Mouse (Mus musculus) adrenal gland, postnatal 10 days (tissue): ENCODE data around the gene Cacfd1. TPM values are rescaled to one million over a fixed set of nuclear protein-coding genes. Genes with fewer than 3 reads are reported as not detected.

ENCODE experiments used
- DNase-seq: peaks from one replicate; pipeline ENCODE4 v3.0.0; 2021; ENCODE audit warnings: mixed read lengths
- total RNA-seq, 2 experiments: library from RNA; stranded (reverse); gene quantifications; 2 replicates each; pipeline ENCODE4 v1.2.3; 2021

Cacfd1 gene
- total RNA-seq, 2 experiments from 2014 or later: 40.6 to 42.0 TPM

DNA sequence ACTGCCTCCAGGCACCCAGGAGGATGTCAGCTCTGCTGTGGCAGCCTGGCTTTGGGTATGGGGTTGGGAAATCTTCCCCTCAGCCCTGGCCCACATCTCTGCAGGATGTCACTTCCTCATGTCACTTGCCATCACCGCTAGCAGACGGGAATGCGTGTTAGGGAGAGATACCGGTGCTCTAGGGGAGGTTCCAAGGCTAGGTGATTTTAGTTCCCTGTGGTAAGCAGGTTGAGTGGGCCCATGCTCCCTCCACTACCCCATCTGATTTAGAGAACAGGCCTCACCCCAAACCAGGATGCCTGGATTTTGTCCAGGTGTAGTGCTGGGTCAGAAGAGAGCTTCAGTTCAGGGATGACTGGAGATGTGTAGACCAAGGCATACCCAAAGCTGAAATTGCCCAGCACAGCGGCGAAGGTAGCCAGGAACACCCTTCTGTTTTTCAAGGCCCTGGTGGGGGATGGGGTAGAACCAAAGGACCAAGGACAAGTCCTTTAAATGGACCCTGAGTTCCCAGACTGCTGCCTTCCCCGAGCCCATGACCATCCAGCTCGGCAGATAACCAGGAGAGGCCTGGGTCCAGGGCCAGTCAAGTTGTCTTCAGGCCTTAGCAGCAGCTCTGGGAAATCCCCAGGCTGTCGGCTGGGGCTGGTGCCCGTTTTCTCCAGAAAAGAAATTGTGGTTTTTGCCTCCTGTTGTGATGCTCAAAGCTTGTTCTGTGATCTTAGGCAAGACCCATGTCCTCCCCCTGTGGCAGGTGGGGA is 17.3 kb downstream of the Cacfd1 start:
- no peak for DNase-seq

DNA sequence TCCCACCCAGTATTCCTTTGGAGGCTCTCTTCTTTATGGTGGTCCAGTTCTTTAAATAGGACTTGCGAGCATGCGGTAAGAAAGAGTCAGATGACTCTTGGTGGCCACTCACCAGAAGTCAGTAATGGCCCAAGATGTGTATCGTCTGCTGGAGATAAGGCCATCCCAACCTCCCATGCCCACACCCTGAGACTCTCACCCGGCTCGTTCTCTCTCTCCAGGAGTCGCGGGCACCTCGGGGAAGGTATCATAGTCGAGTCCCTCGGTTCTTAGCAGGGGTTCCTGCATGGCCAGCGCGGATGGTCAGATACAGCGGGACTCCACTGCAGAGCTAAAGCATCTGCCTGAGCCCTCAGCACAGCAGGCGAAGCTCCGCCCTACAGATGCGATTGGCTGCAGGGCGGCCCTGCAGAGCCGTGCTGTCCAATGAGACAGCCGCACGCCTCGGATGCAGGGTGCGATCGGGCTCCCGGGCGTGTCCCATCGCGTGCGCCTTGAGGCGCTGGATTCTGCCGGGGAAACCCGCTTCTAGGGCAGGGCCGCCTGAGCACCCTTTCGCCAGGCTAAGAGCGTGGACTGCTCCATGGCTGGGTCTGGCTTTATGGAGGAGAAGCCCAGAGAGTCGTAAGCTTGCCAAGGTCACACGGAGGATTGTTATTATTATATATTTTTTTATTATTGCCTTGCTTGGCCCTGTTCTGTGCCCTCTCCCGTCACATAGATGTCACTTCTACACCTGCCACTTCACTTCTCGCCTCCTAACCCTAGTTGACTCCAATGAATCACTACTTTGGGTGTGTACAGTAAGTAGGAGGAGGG is 18.1 kb downstream of the Cacfd1 start, which contains the start of gene Slc2a6:
Gene Slc2a6, minus strand, starts transcription at position 381 of the 819 bp plus-strand sequence.
- DNase-seq: peak; percentile 93

GRCm38 (mm10) chr2:27028437-27029015 is 18.8 kb downstream of the Cacfd1 start:
- no peak for DNase-seq

DNA sequence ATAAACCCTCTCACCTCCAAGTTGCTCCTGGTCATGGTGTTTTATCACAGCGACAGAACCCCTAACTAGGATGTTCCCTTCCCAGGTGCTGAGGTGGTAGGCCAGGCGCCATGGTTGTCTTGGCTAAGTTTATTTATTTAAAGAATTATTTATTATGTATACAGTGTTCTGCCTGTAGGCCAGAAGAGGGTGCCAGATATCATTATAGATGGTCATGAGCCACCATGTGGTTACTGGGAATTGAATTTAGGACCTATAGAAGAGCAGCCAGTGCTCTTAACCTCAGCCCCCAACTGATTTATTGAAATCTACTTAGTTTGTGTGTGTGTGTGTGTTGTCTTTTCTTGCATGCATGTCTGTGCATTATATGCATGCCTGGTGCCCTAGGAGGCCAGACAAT is 22.6 kb downstream of the Cacfd1 start:
- no peak for DNase-seq

DNA sequence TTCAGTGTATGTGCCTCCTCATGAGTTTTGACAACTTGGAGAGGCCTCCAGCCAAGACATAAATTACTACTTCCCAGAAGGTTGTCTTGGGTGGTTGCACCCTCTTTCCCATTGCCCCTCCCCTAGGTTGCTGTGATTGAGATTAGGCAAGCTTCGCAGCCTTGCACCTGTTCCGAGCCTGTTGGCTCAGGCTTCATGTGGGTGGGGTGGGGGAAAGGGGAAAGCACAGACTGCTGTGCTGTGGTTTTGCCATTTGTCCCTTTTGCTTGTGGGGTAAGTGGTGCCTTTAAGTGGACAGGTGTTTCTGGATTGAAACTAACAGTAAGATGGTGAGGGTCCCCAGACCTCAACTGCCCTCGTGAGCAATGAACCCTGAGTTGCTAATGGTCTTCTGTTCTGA is 26.3 kb downstream of the Cacfd1 start:
- no peak for DNase-seq

GRCm38 (mm10) chr2:27037008-27037407 is 27.3 kb downstream of the Cacfd1 start:
- no peak for DNase-seq

- peak; percentile 82 for DNase-seq
These were observed 28.9 kb downstream of the Cacfd1 start for GRCm38 (mm10) chr2:27038596-27038995.

GRCm38 (mm10) chr2:27039286-27039685 is 29.6 kb downstream of the Cacfd1 start:
- DNase-seq: peak; percentile 48

DNA sequence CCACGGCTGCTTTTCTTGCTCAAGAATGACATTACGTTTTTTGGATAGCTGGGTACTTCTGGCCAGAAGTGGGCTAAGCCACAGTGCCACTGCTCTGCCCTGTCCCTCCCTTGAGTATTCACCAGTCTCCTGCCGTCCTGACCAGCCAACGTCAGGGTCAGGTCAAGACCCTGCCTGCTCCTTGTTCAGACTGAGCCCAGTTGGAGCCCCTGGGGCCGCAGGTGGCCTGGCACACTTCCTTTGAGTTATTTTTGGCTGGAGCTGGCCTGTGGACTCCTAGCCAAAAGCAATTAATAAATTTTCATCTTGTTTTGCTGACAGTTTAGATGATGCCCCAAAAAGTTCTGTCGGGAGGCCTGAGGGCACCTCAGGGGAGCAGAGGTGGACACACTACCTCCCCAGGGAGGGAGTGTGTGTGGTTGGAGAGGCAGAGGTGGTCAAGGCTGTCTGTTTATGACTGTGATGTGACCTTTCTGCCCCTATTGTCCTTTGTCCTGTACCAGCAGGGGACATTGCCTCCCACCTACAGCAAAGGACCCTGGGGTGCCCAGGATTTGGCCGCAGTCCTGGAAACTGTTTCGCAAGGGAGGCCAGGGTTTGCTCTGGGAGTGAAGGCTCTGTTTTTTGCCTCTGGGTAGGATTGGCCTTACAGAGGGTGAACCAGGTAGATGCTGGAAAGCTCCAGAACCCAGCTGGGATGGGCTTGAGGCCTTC is 32.6 kb downstream of the Cacfd1 start:
- DNase-seq: peak; percentile 86

DNA sequence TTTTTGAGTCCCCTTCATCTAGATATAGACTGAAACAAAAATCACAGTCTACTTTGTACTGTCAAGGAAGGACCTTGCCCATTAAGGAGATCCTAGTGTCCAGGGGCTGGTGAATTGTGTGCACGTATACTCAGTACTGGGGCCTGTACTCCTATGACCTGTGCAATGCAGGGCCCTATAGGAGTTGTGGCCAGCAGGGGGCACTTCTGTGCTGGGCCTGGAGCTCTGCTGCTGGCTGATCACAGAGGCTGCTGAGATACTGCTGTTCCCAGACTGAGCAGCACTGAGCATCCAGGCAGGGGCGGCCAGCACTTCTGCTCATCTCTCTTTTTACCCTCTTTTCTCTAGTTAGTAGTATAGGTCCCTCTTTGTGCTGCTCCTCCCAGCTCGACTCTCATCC is 33.7 kb downstream of the Cacfd1 start:
- DNase-seq: peak; percentile 91

- DNase-seq: peak; percentile 34
These were observed 34.4 kb downstream of the Cacfd1 start for GRCm38 (mm10) chr2:27044166-27044565.

DNA sequence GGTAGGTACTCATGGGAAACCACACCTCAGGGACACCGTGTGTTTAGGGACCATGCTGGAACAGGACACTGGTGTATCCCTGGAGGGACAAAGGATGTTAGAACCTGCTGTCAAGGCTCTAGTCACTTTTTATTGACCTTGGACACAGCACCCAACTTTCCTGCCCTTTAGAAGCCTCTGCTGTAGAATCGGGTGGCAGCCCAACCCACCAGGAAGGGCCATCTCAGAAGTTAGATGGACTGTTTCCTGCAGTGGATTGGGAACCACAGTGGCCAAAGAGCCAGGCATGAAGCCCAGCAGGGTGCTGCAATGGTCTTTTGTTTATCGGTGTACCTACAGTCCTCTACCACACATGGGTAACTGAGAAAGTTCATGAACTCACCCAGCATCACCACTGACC is 34.9 kb downstream of the Cacfd1 start:
- no peak for DNase-seq

- peak; percentile 51 for DNase-seq
These were observed 36.4 kb downstream of the Cacfd1 start for GRCm38 (mm10) chr2:27045979-27046770.

DNA sequence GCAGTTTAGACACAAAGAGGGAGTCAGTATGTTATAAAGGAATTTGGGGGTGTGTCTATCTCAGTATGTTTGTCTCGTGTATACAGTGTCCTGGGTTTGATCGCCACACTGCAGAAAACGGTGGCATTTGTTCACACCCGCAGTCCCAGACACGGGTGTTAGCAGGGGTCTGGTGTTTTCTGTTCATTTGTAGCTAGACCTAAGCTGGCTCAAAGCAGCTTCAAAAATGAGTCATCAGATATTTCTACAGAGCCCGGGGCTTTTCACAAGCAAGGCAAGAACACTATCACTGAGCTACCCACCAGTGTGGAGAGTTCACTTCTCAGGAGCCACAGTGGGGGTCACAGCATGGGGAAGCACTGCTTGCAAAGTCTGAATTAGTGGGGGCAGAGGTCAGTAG is 39.7 kb downstream of the Cacfd1 start:
- no peak for DNase-seq

- no peak for DNase-seq
These were observed 48.5 kb downstream of the Cacfd1 start for GRCm38 (mm10) chr2:27058251-27058650.

DNA sequence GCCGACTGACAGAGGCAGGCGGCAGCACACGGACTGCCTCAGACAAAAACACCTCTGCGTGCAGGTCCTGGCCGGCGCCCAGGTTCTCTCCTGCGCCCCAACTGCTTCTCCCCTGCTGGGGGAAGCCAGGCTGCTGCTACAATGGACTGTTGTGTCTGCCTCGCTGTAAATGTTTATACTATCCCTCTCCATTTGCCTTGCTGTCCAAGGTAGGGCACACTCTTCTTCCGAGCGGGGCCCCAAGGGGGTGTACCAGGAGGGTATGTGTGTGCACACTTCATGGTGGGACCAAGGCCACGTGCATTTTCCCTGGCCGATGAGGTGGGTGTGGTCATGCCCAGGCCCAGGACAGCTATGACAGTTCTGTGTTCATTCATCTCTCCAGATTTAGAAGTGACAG is 49.0 kb downstream of the Cacfd1 start:
- DNase-seq: no peak

GRCm38 (mm10) chr2:27059187-27059586 is 49.5 kb downstream of the Cacfd1 start:
- DNase-seq: no peak

DNA sequence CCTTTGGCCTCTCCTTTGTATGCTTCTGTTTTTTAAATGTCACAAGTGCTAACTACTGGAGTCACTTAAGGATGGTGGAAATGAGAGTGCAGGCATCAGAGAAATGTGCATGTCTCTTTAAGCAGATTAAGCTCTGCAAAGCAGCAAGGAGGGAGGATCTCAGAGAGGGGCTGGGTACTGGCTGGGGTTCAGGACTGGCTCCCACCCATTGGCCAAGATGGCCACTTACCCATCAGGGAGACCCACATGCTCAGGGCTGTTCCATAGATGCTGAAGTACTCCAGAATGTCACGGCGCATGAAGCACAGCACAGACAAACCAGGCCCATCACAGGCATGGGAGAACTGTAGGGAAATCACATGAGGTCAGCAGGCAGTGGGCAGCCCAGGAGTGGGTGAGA is 57.4 kb downstream of the Cacfd1 start:
- DNase-seq: no peak

DNA sequence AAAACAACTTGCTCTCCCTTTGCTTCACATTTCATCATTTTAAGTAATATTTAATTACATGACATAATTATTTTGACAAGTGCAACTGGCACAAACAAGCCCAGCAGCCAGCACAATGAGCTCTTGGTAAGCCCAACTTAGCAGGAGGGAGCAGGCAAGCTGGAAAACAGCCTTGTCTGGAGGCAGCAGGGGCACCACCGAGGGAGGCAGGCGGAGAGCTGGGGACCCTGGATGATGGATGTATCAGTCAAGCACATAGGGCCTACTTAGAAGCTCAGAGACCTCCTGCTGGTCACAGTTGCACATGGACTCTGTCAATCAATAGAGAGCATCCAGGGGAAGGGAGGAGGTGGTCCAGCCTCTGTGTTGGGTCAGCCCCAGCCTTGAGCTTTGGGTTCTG is 58.3 kb downstream of the Cacfd1 start:
- DNase-seq: no peak

GRCm38 (mm10) chr2:27069646-27070045 is 59.9 kb downstream of the Cacfd1 start:
- DNase-seq: no peak

DNA sequence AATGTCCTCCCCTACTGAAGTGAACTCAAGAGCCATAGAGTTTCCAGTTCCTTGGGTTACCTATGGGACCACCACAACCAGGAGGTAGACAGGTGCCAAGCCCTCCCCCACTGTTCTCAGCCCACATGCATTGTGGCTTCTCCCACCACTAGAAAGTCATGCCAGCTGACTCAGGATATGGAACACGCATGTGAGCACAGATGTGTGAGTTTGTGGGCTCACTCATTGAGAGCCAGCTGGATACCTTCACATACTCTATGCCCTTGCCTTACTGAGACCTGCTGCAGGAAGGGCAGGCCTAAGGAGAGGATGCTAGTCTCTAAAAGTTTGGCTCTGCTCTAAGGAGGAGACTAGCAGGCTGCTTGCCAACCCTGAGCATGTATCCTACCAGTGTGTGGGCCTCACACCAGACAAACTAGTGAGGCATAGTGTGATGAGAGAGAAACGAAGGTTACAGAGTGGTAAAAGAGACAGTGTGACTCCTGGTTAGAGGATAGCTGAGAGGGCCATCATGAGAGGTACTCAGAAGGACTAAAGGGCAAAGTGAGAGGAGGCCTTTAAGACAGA is 60.6 kb downstream of the Cacfd1 start:
- DNase-seq: no peak
